Mouse (Mus musculus) gastrocnemius, postnatal 36 days (tissue): Measurements from ENCODE around the gene Olfr1270. TPM values are rescaled to one million over a fixed set of nuclear protein-coding genes. Genes with fewer than 3 reads are reported as not detected.
"Not testable (repeated sequence)": the region's sequence is repeated elsewhere in the genome, so short reads cannot be mapped to it uniquely, and the experiment has no call there.

Source experiments
- DNase-seq, 2 experiments: peaks; one replicate each; pipeline ENCODE4 v3.0.0; 2022
- intact Hi-C: fragments of 180-260 bp; cut with DNase I; formaldehyde crosslinking; loops from one replicate; pipeline ENCODE4 v1.15.1; 2025
- long read RNA-seq, 2 experiments: library from polyadenylated mRNA; stranded (forward); transcript quantifications; one replicate each; pipeline ENCODE4 v2.0.0; 2021
- total RNA-seq, 2 experiments: library from RNA; stranded (reverse); gene quantifications; 2 replicates each; pipeline ENCODE4 v1.2.3; 2021

Olfr1270 gene
- not detected for total RNA-seq
- long read RNA-seq, experiment 1, result 0 reads
- long read RNA-seq, experiment 2, result 0 reads

DNA sequence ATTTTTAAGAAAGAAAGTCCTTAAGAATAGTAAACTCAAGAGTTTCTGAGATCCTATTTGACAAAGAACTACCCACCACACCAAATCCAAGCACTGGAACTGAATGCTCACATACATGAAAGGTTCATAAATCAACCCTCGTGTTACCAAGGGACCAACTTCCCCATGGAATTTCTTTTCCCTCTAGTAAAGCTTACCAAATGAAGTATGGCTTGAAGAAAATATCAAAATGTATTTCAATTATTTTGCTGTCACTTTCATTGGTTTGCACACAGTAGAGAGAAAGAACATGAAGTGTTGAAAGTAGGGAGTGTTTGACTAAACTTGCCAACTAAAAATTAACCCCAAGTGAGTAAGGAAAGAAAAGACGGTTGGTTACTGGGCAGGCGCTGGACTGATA is at the start of gene Olfr1270:
Gene Olfr1270, minus strand, starts transcription at position 101 of the 400 bp plus-strand sequence.
- DNase-seq, result no peak
- intact Hi-C loops, result no loop called here

DNA sequence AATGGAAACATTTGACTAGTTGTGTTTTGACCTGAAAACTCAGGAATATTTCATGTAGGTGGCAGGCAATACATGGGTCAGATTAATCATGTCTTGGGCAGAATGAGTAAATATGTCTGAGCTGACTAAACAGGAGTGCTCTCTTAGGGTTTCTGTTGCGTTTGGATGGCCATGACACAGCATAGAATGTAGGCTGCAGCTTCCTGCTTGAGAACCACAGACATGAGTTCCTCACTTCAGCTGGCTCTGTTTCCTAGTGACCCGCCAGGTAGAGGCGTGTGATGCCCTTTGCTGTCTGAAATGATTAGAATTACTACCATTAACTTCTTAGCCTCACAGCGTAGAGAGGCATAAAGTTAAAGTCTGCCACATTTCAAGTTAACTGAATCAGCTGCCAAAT is 46.7 kb upstream of the Olfr1270 start:
- intact Hi-C loops, DNase-seq: not testable (repeated sequence)

DNA sequence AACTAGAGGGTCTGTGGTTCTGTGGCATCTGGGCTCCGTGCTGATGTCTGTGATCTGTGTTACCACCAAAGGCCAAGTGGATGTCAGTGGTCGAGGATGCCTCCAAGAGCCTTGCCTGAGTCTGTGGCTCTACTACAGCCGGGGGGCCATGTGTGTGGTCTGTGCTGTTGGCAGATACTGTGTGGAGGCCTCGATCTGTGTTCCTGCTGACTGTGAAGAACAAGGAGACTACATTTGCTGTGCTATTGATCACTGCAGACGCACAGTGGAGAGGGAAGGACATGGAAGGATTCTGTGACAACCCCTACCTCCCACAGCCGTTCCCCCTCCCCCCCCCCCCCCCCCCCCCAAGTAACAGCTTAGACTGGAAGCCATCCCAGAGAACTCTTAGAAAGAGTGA is 42.4 kb upstream of the Olfr1270 start:
- DNase-seq, intact Hi-C loops: not testable (repeated sequence)

DNA sequence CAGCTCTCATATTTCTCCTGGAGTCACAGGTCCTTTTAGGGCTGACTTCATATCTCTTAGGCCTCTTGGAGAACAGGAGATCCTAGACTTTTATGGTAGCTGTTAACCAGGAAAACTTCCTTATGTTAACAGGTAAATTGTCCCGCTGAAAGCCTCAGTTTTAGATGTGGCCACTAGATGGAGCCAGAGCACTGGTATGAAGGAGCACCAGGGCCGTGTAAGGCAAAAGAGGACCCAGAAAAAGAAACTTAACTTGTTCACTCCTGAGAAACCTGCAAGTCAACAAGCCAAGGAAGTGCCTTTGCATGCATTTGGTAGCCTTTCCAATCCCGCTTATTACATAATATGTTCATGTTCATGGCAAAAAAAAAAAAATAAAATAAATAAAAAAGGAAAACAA is 41.9 kb upstream of the Olfr1270 start:
- DNase-seq, intact Hi-C loops: not testable (repeated sequence)

DNA sequence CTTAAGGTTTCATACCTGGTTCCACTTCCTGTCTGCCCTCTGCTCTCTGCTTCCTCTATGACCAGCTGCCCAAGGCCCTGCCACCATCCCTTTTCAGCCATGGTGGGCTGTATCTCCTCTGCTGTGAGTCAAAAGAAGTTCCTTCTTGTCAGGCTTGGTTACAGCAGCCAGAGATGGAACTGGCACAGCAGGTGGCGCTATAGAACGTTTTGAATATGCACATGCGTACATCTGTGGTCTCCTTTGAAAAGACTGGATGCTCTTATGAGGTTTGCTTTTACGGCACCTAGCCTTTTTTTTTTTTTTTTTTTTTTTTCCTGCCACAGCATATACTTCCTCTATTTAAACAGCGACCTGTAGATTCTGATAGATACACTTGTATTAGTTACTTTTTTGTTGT is 34.2 kb upstream of the Olfr1270 start:
- intact Hi-C loops, DNase-seq: not testable (repeated sequence)

DNA sequence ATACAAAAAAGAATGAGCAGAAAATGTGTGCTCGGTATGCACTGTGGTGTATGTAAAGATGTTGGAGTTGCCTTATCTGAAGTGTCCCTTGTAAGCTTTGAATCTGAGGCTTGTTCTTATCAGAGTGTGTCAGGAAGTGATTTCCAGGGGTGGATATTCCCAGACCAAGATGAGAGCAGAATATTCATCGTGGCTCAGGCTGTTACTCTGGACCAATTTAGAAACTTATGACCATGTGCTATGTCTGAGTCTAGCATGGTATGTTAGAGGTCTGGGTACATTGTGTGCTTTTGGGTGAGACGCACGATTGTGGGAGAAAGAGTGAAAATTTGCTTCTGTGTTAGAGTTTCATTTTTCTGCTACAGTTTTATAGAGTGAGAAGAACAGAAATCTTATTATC is 33.2 kb upstream of the Olfr1270 start:
- DNase-seq, intact Hi-C loops: not testable (repeated sequence)

DNA sequence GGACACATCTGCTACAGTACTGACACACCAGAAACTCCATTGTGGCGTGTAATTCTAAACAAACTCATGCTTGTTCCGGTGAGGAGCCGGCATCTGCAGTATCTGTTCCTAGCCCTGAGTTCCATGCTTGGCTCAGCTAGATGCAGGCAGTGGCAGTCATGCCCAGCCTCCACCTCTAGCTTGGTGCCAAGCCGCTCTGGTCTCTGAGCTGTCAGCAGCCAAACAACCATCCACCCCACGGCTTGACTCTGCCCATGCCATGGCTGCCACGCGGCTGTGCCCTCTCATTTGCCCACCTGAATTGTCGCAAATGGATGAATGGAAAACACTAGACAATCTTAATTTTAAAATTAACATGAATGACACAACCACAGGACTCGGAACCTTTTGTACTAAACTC is 1.0 kb upstream of the Olfr1270 start:
- DNase-seq, result no peak
- intact Hi-C loops, result no loop called here

DNA sequence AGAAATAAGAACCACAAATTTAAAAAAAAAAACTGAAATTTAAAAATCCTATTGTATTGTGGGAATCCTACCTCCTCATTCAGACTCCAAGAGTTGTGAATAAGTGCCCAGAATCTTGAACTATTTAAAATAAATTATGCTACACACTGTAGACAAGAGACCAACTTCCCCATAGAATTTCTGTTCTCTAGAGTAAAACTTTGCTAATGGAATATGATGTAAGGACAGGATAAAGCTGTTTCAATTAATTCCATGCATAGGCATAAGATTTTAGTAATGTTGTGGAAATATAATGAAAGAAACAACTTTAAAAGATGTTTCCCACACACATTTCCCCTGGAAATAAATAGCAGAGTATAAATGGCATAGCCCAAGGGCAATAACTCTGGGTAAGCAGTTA is 10.7 kb downstream of the Olfr1270 start, which contains the start of gene Olfr32:
Gene Olfr32, minus strand, starts transcription at position 101 of the 400 bp plus-strand sequence.
- intact Hi-C loops, result no loop called here
- DNase-seq, result no peak

DNA sequence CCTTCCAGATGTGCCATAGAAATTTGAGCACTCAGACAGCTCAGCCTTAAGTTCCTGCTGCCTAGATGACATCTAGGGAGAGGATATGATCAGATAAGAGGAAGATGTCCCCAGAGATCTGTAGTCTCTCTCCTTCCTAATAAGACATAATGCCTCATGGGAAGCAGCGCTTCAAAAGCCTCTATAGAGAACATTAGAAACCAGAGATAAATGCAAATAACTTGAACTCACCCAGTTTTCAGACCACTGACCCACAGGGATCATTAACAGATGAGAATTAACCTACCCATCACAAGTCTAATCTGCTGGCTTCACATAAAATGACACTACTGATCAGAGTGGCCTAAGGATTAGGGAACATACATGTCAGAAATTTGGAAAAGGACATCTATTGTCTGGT is 31.6 kb downstream of the Olfr1270 start, which contains the start of gene Olfr1269:
Gene Olfr1269, minus strand, starts transcription at position 101 of the 400 bp plus-strand sequence.
- no peak for DNase-seq
- intact Hi-C loops, result no loop called here

Other genes with a start within 250 kb of the Olfr1270 start
- gene Olfr1258, start 225.8 kb downstream of the Olfr1270 start, total RNA-seq, result not detected
- not detected for gene Olfr1259, start 204.4 kb downstream of the Olfr1270 start, total RNA-seq
- gene Olfr1260, start 178.8 kb downstream of the Olfr1270 start, total RNA-seq, result not detected
- gene Olfr1261, start 161.9 kb downstream of the Olfr1270 start, total RNA-seq, result not detected
- not detected for gene Olfr1262, start 152.9 kb downstream of the Olfr1270 start, total RNA-seq
- not detected for gene Olfr1263, start 141.0 kb downstream of the Olfr1270 start, total RNA-seq
- not detected for gene Olfr1264, start 127.5 kb downstream of the Olfr1270 start, total RNA-seq
- not detected for gene Olfr1265, start 117.8 kb downstream of the Olfr1270 start, total RNA-seq
- gene Olfr140, start 89.5 kb downstream of the Olfr1270 start, total RNA-seq, result not detected
- not detected for gene Olfr1269, start 31.7 kb downstream of the Olfr1270 start, total RNA-seq
- not detected for gene Olfr32, start 10.8 kb downstream of the Olfr1270 start, total RNA-seq
- gene Olfr1506, start 71.4 kb upstream of the Olfr1270 start, total RNA-seq, result not detected
- not detected for gene Olfr142, start 104.5 kb upstream of the Olfr1270 start, total RNA-seq
- gene Olfr1271, start 117.9 kb upstream of the Olfr1270 start, total RNA-seq, result not detected
- gene Olfr1272, start 139.8 kb upstream of the Olfr1270 start, total RNA-seq, result not detected
- under 1 TPM; 0.10 TPM for gene Gm13769, start 169.1 kb upstream of the Olfr1270 start, total RNA-seq
- not detected for gene Olfr1274-ps, start 245.6 kb upstream of the Olfr1270 start, total RNA-seq